Mouse (Mus musculus) forebrain, embryonic 10.5 days (tissue): ENCODE data around the gene Il1rn. TPM values are rescaled to one million over a fixed set of nuclear protein-coding genes. Genes with fewer than 3 reads are reported as not detected.

Source experiments
- DNase-seq: peaks from one replicate; pipeline ENCODE4 v3.0.0-alpha.2; 2017; ENCODE audit warnings: low spot score; ENCODE audit errors: extremely low spot score
- H3K27ac ChIP-seq: fragments of 300-500 bp; sonication (generic); 2 replicates; pipeline ENCODE4 v1.5.1; 2016; ENCODE audit warnings: mild to moderate bottlenecking
- H3K27me3 ChIP-seq: fragments of 300-500 bp; sonication (generic); 2 replicates; pipeline ENCODE4 v1.6.1; 2016; ENCODE audit warnings: mild to moderate bottlenecking; ENCODE audit not compliant: poor library complexity, severe bottlenecking
- H3K36me3 ChIP-seq: fragments of 300-500 bp; sonication (generic); replicated peaks from 2 replicates; pipeline ENCODE4 v1.6.1; 2016; ENCODE audit warnings: mild to moderate bottlenecking, moderate library complexity
- H3K4me1 ChIP-seq: fragments of 300-500 bp; sonication (generic); 2 replicates; pipeline ENCODE4 v1.6.1; 2016
- H3K4me3 ChIP-seq: fragments of 300-500 bp; sonication (generic); 2 replicates; pipeline ENCODE4 v1.5.1; 2016; ENCODE audit warnings: mild to moderate bottlenecking, moderate library complexity
- H3K9me3 ChIP-seq: fragments of 300-500 bp; sonication (generic); 2 replicates; pipeline ENCODE4 v1.6.1; 2016; ENCODE audit warnings: mild to moderate bottlenecking, moderate library complexity
- WGBS: fragments of 180-500 bp; shearing (Covaris S2); methylation state at CpG from one replicate; pipeline ENCODE4 v1.1.7; 2016; 5-methylcytosine and 5-hydroxymethylcytosine counted together
- polyA plus RNA-seq: library from polyadenylated mRNA; unstranded; fragments of >200 nt; fragmentation: Nextera tagmentation; extraction: Ambion mirVana; gene quantifications from 2 replicates; pipeline ENCODE4 v1.2.1, GENCODE M21; 2016

Gene Il1rn
- polyA plus RNA-seq, 1 experiment from 2014 or later = not detected

GRCm38 (mm10) chr2:24385111-24385961 is 48.7 kb downstream of the Il1rn start:
- Histone ChIP-seq H3K27me3 (no peaks in the 10 kb centered on the region), H3K36me3 (no peaks in the 10 kb centered on the region), H3K9me3 (no peaks in the 10 kb centered on the region), H3K4me3 (no peak overlapping the region), H3K27ac (no peak overlapping the region), H3K4me1 (no peaks in the 10 kb centered on the region)
- WGBS = 83% methylated on average over 14 of the region's 14 CpGs
- no peak for DNase-seq

- H3K27ac ChIP-seq = no peak overlapping the region
- H3K9me3 ChIP-seq = no peaks in the 10 kb centered on the region
- no peaks in the 10 kb centered on the region for H3K4me1 ChIP-seq
- H3K36me3 ChIP-seq = no peaks in the 10 kb centered on the region
- no peak overlapping the region for H3K4me3 ChIP-seq
- 90% methylated on average over 21 of the region's 21 CpGs for WGBS
- H3K27me3 ChIP-seq = no peaks in the 10 kb centered on the region
- DNase-seq = no peak
Observed at GRCm38 (mm10) chr2:24386158-24386963, 49.7 kb downstream of the Il1rn start.

- no peaks in the 10 kb centered on the region for H3K27me3 ChIP-seq
- no peaks in the 10 kb centered on the region for H3K4me1 ChIP-seq
- H3K9me3 ChIP-seq = no peaks in the 10 kb centered on the region
- H3K36me3 ChIP-seq = no peaks in the 10 kb centered on the region
- no peak overlapping the region for H3K4me3 ChIP-seq
- WGBS = 94% methylated on average over 2 of the region's 2 CpGs
- no peak for DNase-seq
- no peak overlapping the region for H3K27ac ChIP-seq
Observed at GRCm38 (mm10) chr2:24386964-24387320, 50.3 kb downstream of the Il1rn start.

GRCm38 (mm10) chr2:24387361-24388283 is 51.0 kb downstream of the Il1rn start:
- Histone ChIP-seq H3K4me3 (no peak overlapping the region), H3K4me1 (no peaks in the 10 kb centered on the region), H3K36me3 (no peaks in the 10 kb centered on the region), H3K27ac (no peak overlapping the region), H3K9me3 (no peaks in the 10 kb centered on the region), H3K27me3 (no peaks in the 10 kb centered on the region)
- 94% methylated on average over 4 of the region's 4 CpGs for WGBS
- no peak for DNase-seq

GRCm38 (mm10) chr2:24393251-24393650 is 56.6 kb downstream of the Il1rn start:
- Histone ChIP-seq H3K27ac (no peak overlapping the region), H3K27me3 (no peaks in the 10 kb centered on the region), H3K4me1 (no peaks in the 10 kb centered on the region), H3K36me3 (no peaks in the 10 kb centered on the region), H3K4me3 (no peak overlapping the region), H3K9me3 (no peaks in the 10 kb centered on the region)
- no peak for DNase-seq
- WGBS = 87% methylated on average over 2 of the region's 2 CpGs

GRCm38 (mm10) chr2:24397115-24397514 is 60.5 kb downstream of the Il1rn start:
- Histone ChIP-seq H3K9me3 (no peaks in the 10 kb centered on the region), H3K36me3 (no peaks in the 10 kb centered on the region), H3K27ac (no peak overlapping the region), H3K27me3 (no peaks in the 10 kb centered on the region), H3K4me1 (no peaks in the 10 kb centered on the region), H3K4me3 (no peak overlapping the region)
- WGBS = 16% methylated on average over 2 of the region's 2 CpGs
- DNase-seq = no peak

GRCm38 (mm10) chr2:24400711-24401110 is 64.1 kb downstream of the Il1rn start:
- H3K9me3 ChIP-seq = no peaks in the 10 kb centered on the region
- DNase-seq = no peak

More at GRCm38 (mm10) chr2:24400711-24401110, 64.1 kb downstream of the Il1rn start:
- Histone ChIP-seq H3K27me3 (peaks cover 23% of the 10 kb centered on the region), H3K27ac (no peak overlapping the region), H3K4me3 (no peak overlapping the region), H3K4me1 (peaks cover 7% of the 10 kb centered on the region), H3K36me3 (no peaks in the 10 kb centered on the region)
- WGBS = 90% methylated on average over 3 of the region's 3 CpGs

Other genes starting within 250 kb of the Il1rn start
- gene Tbpl2, start 240.3 kb upstream of the Il1rn start, polyA plus RNA-seq = not detected in 2 replicates
- gene Il1f8, start 183.7 kb upstream of the Il1rn start, polyA plus RNA-seq = not detected in 2 replicates
- not detected in 2 replicates for gene Il1f9, start 150.4 kb upstream of the Il1rn start, polyA plus RNA-seq
- not detected in 2 replicates for gene Il1f6, start 121.4 kb upstream of the Il1rn start, polyA plus RNA-seq
- gene Il1f5, start 59.9 kb upstream of the Il1rn start, polyA plus RNA-seq = not detected in 2 replicates
- gene Il1f10, start 45.7 kb upstream of the Il1rn start, polyA plus RNA-seq = not detected in 2 replicates
- 0.46 and 0.60 TPM in 2 replicates for gene Psd4, start 30.7 kb downstream of the Il1rn start, polyA plus RNA-seq
- gene Pax8, start 138.7 kb downstream of the Il1rn start, polyA plus RNA-seq = 0.43 and 0.56 TPM in 2 replicates